Mouse (Mus musculus) monocyte, adult 59 days (primary cell): ENCODE measurements around the gene Zdhhc24. TPM values are rescaled to one million over a fixed set of nuclear protein-coding genes. Genes with fewer than 3 reads are reported as not detected.

Source experiments
- total RNA-seq, 2 experiments: library from RNA; stranded (reverse); gene quantifications; one replicate each; pipeline ENCODE4 v1.2.4; 2023

The Zdhhc24 gene
- total RNA-seq = 1 to 10 TPM; 6.1 to 6.4 TPM

GRCm38 (mm10) chr19:4878405-4879323 is at the start of gene Zdhhc24:
Zdhhc24 (plus strand) TSS chr19:4878668.

GRCm38 (mm10) chr19:4839149-4839548 is 39.3 kb upstream of the Zdhhc24 start, which contains the start of the genes Ccs and Ccdc87:
Ccs (minus strand) TSS chr19:4839332.
Ccdc87 (plus strand) TSS chr19:4839366.

DNA sequence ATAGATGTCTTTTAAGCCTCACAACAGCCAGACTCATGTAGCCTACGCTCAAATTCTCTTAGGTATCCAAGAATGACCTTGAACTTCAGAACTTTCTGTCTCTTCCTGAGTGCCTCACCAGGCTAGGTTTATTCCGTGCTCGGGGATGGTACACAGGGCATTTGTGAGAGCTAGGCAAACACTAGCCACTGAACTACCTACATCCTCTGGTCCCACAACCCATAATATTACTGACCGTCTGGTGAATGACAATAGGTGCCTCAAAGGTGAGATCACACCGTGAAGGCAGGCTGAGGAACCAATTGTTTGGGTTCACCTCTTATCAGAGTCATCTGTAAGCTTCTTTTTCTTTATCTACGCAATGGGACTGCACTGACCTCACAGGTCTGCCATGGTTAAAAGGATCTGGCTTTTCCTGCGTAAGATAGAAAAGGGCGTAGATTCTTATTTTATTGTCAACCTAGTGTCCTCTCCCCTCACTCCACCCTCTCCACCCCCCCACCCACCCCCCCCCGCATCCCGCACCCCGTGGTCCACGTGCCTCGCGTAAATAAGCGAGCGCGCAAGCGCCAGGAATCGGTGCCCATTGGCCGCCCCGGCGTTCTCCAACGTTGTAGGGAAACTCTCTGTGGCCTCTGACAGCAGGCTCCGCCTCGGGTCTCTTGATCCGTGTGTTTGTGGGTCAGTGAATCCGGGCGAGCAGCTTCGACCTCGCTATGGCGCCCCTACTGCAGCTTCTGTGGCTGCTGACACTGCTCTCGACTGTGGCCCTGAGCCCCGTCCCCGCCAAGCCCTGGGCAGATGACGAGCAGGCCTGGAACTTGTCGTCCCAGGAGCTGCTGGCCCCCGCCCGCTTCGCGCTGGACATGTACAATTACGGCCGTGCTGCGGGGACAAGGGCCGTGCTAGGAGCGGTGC is 23.7 kb upstream of the Zdhhc24 start, which contains the start of gene Ctsf:
Gene Ctsf (plus strand): TSS at position 579 of the 918 bp plus-strand sequence.

GRCm38 (mm10) chr19:4877785-4878184 is 683 bp upstream of the Zdhhc24 start, which contains the start of gene Actn3:
Actn3 (minus strand) TSS chr19:4877909.

DNA sequence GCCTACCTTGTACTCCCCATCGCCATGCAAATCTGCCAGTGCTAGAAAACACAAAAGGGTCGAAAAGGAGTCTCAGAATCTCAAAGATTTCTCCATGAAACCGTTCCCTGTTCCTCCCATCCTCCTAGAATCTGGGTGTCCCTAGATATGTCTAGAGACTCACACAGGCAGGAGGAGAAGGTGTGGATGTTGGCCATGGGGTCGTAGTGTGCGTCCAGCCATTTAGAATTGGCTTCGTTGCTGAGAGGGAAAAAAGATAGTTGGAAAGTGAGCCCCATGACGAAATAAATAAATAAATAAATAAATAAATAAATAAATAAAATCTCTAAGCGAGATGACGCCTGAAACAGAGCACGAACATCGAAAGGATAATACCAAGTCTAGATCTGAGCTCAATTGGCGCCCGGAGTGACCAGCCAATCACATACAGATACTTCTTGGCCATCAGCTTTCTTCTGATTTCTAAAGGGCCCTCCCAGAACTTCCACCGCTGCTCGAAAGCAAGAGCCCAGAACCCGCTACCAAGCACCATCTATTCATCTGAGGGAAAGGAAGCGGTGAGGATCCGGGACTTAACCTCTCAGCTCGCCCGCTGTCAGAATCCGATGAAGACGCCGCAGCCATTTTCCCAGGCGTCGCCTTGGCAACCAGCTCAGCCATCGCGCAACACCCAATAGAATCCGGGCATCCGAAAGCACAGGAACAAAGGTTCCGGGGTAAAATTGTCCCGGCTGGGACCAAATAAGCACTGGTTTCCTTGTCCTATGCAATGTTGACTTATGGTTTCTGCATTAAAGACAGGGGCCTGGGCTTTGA is 27.7 kb downstream of the Zdhhc24 start, which contains the start of gene Bbs1:
Gene Bbs1 (minus strand): TSS at position 650 of the 816 bp plus-strand sequence.

DNA sequence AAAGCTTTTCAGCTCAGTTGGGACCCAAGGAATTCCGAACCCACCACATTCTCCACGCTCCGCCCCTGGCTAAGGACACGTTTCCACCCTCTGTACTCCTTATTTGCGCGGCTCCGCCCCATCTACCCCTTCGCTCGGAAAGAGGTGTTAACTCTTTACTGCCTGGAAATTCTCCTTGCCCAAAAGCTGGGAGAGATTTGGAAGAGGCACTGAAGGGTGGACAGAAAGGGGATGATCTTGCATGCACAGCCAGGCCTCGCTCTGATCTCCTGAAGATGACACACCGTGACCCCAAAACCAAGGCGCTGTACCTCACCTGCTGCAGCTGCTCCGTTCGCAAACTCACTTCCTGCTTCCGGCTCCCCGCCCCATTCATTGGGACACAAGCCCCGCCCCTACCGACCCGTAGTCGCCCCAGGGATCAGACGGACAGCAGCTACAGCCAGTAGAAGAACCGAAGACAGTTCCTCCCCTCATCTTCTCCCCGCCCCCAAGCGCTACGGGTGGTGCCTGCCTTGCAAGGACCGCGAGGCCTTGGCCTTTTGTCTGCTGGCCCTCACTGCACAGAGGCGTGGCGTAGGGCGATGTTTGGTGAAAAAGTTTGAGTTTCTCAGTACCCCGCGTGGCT is 49.5 kb downstream of the Zdhhc24 start, which contains the start of gene Dpp3:
Gene Dpp3 (minus strand): TSS at position 384 of the 628 bp plus-strand sequence.

Other genes with a start within 250 kb of the Zdhhc24 start
- gene Gm960, start 180.0 kb upstream of the Zdhhc24 start, total RNA-seq = not detected
- gene Sptbn2, start 167.5 kb upstream of the Zdhhc24 start, total RNA-seq = under 1 TPM; 0.05 to 0.55 TPM
- 10 to 100 TPM in 1 of 2 experiments, 1 to 10 TPM in 1; 9.8 to 10.5 TPM for gene Rbm4b, start 122.2 kb upstream of the Zdhhc24 start, total RNA-seq
- gene Rbm4, start 84.8 kb upstream of the Zdhhc24 start, total RNA-seq = 10 to 100 TPM; 53.6 to 54.3 TPM
- 10 to 100 TPM; 18.5 to 37.7 TPM for gene Gm21992, start 67.1 kb upstream of the Zdhhc24 start, total RNA-seq
- gene Rbm14, start 67.0 kb upstream of the Zdhhc24 start, total RNA-seq = 10 to 100 TPM; 43.4 to 61.4 TPM
- 10 to 100 TPM; 30.3 to 37.9 TPM for gene Ccs, start 39.3 kb upstream of the Zdhhc24 start, total RNA-seq
- not detected for gene Ccdc87, start 39.3 kb upstream of the Zdhhc24 start, total RNA-seq
- 10 to 100 TPM; 15.4 to 24.4 TPM for gene Ctsf, start 23.5 kb upstream of the Zdhhc24 start, total RNA-seq
- gene Actn3, start 759 bp upstream of the Zdhhc24 start, total RNA-seq = not detected
- 1 to 10 TPM in 1 of 2 experiments, under 1 TPM in 1; 0.52 to 1.1 TPM for gene Bbs1, start 28.0 kb downstream of the Zdhhc24 start, total RNA-seq
- 10 to 100 TPM; 65.0 to 67.8 TPM for gene Dpp3, start 49.6 kb downstream of the Zdhhc24 start, total RNA-seq
- 1 to 10 TPM; 1.3 to 1.9 TPM for gene Peli3, start 64.5 kb downstream of the Zdhhc24 start, total RNA-seq
- gene Mrpl11, start 83.5 kb downstream of the Zdhhc24 start, total RNA-seq = 10 to 100 TPM; 17.5 to 20.4 TPM
- not detected for gene Npas4, start 111.6 kb downstream of the Zdhhc24 start, total RNA-seq
- gene Slc29a2, start 145.2 kb downstream of the Zdhhc24 start, total RNA-seq = 1 to 10 TPM; 3.9 to 6.4 TPM
- 10 to 100 TPM in 1 of 2 experiments, 1 to 10 TPM in 1; 9.0 to 12.8 TPM for gene B4gat1, start 160.2 kb downstream of the Zdhhc24 start, total RNA-seq
- 1 to 10 TPM in 1 of 2 experiments, under 1 TPM in 1; 0.46 to 2.7 TPM for gene AC124502.3, start 160.2 kb downstream of the Zdhhc24 start, total RNA-seq
- 10 to 100 TPM; 55.4 to 63.3 TPM for gene Brms1, start 162.7 kb downstream of the Zdhhc24 start, total RNA-seq
- gene Rin1, start 171.8 kb downstream of the Zdhhc24 start, total RNA-seq = 1 to 10 TPM; 2.5 to 2.6 TPM
- under 1 TPM in 1 of 2 experiments, not detected in 1; 0.46 TPM for gene Cd248, start 189.4 kb downstream of the Zdhhc24 start, total RNA-seq
- 1 to 10 TPM in 1 of 2 experiments, under 1 TPM in 1; 0.89 to 3.0 TPM for gene Tmem151a, start 206.9 kb downstream of the Zdhhc24 start, total RNA-seq
- 10 to 100 TPM; 24.5 to 29.6 TPM for gene Yif1a, start 209.9 kb downstream of the Zdhhc24 start, total RNA-seq
- gene Cnih2, start 219.9 kb downstream of the Zdhhc24 start, total RNA-seq = under 1 TPM; 0.60 to 0.79 TPM
- 100 to 1,000 TPM; 138 to 140 TPM for gene Rab1b, start 228.4 kb downstream of the Zdhhc24 start, total RNA-seq
- gene Klc2, start 239.9 kb downstream of the Zdhhc24 start, total RNA-seq = 10 to 100 TPM; 18.8 to 23.2 TPM